Mouse (Mus musculus) E14TG2a.4 (cell line): ENCODE data around the gene Lpin2.

ENCODE experiments used
- H3K27me3 ChIP-seq: 2 replicates; pipeline ENCODE4 v1.6.1; 2014; ENCODE audit warnings: low read length, control low read depth; ENCODE audit not compliant: insufficient read depth
- H3K36me3 ChIP-seq: 2 replicates; pipeline ENCODE4 v1.6.1; 2014; ENCODE audit warnings: low read length, control low read depth; ENCODE audit not compliant: insufficient read depth
- H3K4me1 ChIP-seq: replicated peaks from 2 replicates; pipeline ENCODE4 v1.6.1; 2014; ENCODE audit warnings: low read depth, low read length, control low read depth
- H3K4me3 ChIP-seq: replicated peaks from 2 replicates; pipeline ENCODE4 v1.5.1; 2014; ENCODE audit warnings: mild to moderate bottlenecking, low read length
- H3K9me3 ChIP-seq: 2 replicates; pipeline ENCODE4 v1.6.1; 2014; ENCODE audit warnings: low read length, control low read depth
- CTCF ChIP-seq: conservative IDR thresholded peaks from 2 replicates; pipeline ENCODE4 v1.5.1; 2014; ENCODE audit warnings: low read length
- NANOG ChIP-seq: IDR thresholded peaks from 2 replicates; pipeline ENCODE4 v1.6.1; 2014; ENCODE audit warnings: borderline replicate concordance, low read length, mixed read lengths
- POU5F1 ChIP-seq: IDR thresholded peaks from 2 replicates; pipeline ENCODE4 v1.6.1; 2014; ENCODE audit warnings: low read length, borderline replicate concordance

Lpin2 gene

DNA sequence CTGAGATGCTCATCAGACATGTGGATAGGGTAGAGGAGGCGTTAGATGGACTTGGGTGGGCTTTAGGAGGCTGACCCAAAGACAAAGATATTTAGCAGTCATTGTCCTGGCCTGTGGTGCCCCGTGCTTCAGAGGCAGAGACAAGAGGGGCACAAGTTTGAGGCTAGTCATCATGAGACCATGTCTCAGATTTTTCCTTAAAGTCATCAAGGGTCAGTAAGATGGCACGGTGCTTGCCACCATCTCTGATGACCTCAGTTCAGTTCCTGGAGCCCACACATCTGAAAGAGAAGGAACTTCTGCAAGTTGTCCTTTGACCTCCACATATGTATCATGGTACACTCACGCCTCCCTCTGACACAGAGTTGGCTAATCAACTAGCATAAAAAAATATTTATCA is 39.2 kb upstream of the Lpin2 start:
- H3K36me3 ChIP-seq, result no peaks in the 10 kb centered on the region
- H3K4me3 ChIP-seq, result no peak overlapping the region
- peaks cover 4% of the 10 kb centered on the region; the same call in 1 of the 2 replicates for H3K9me3 ChIP-seq
- TF ChIP-seq NANOG, result no peak
- no peak for TF ChIP-seq CTCF
- no peak for TF ChIP-seq POU5F1
- H3K4me1 ChIP-seq, result no peaks in the 10 kb centered on the region
- H3K27me3 ChIP-seq, result no peaks in the 10 kb centered on the region

DNA sequence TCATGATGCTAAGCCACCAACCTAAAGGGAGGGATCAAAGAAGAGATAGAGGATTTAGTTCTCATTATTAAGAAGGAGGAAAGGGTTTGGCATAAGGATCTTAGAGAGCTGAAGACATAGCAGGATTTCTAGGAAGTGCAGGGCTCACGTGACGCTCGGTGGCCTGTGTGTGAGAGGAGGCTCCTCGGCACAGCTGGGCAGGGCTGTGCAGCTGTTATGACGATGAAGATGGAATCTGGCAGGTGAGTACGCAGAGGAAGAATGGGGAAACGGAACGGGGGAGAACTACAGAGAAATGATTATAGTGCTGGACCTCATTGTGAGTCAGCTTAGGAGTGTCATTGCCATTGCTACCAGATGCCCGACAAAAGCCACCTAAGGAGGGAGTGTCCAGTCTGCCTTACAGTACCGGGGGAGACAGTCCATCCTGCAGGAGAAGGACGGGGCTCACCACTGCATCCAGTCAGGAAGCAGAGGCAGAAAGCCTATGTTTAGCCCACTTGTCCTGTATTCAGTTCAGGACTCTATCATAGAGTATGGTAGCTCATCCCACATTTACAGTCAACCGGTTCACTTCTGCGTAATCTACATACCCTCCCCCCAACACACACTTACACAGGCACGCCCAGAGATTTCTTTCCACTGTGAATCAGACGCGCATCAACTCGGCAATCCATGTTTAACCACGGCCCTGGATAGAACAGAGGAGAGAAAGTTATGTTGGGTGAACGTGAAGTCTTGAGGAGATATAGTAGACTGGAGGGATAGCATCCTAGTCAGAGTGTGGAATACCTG is 37.8 kb upstream of the Lpin2 start:
- Histone ChIP-seq H3K27me3 (no peaks in the 10 kb centered on the region), H3K9me3 (no peaks in the 10 kb centered on the region), H3K4me3 (no peak overlapping the region), H3K36me3 (no peaks in the 10 kb centered on the region), H3K4me1 (no peaks in the 10 kb centered on the region)
- TF ChIP-seq POU5F1 (no peak), NANOG (no peak), CTCF (no peak)

- Histone ChIP-seq H3K36me3 (no peaks in the 10 kb centered on the region), H3K27me3 (no peaks in the 10 kb centered on the region), H3K4me3 (no peak overlapping the region), H3K4me1 (no peaks in the 10 kb centered on the region), H3K9me3 (no peaks in the 10 kb centered on the region)
- no peak for TF ChIP-seq CTCF
- TF ChIP-seq NANOG, result no peak
- no peak for TF ChIP-seq POU5F1
These were observed 37.0 kb upstream of the Lpin2 start for GRCm38 (mm10) chr17:71145248-71145961.

- no peaks in the 10 kb centered on the region for H3K36me3 ChIP-seq
- H3K4me3 ChIP-seq, result no peak overlapping the region
- TF ChIP-seq CTCF (no peak), POU5F1 (no peak)
- no peaks in the 10 kb centered on the region for H3K27me3 ChIP-seq
- no peaks in the 10 kb centered on the region for H3K9me3 ChIP-seq
- H3K4me1 ChIP-seq, result no peaks in the 10 kb centered on the region
These were observed 29.0 kb upstream of the Lpin2 start for GRCm38 (mm10) chr17:71153356-71153755.

- Histone ChIP-seq H3K4me3 (no peak overlapping the region), H3K36me3 (no peaks in the 10 kb centered on the region), H3K4me1 (peaks cover 8% of the 10 kb centered on the region), H3K9me3 (no peaks in the 10 kb centered on the region), H3K27me3 (no peaks in the 10 kb centered on the region)
- no peak for TF ChIP-seq NANOG
- no peak for TF ChIP-seq POU5F1
- TF ChIP-seq CTCF, result no peak
These were observed 27.1 kb upstream of the Lpin2 start for GRCm38 (mm10) chr17:71155271-71155670.

GRCm38 (mm10) chr17:71159152-71159567 is 23.2 kb upstream of the Lpin2 start:
- TF ChIP-seq CTCF, result no peak
- TF ChIP-seq NANOG, result no peak
- no peak for TF ChIP-seq POU5F1
- Histone ChIP-seq H3K9me3 (no peaks in the 10 kb centered on the region), H3K4me1 (peaks cover 8% of the 10 kb centered on the region), H3K4me3 (no peak overlapping the region), H3K36me3 (no peaks in the 10 kb centered on the region), H3K27me3 (no peaks in the 10 kb centered on the region)

- Histone ChIP-seq H3K9me3 (no peaks in the 10 kb centered on the region), H3K4me1 (peaks cover 8% of the 10 kb centered on the region), H3K36me3 (no peaks in the 10 kb centered on the region), H3K4me3 (no peak overlapping the region), H3K27me3 (no peaks in the 10 kb centered on the region)
- no peak for TF ChIP-seq NANOG
- TF ChIP-seq CTCF, result no peak
- TF ChIP-seq POU5F1, result no peak
These were observed 22.6 kb upstream of the Lpin2 start for GRCm38 (mm10) chr17:71159720-71160119.

GRCm38 (mm10) chr17:71160244-71160995 is 21.9 kb upstream of the Lpin2 start:
- Histone ChIP-seq H3K4me3 (no peak overlapping the region), H3K9me3 (no peaks in the 10 kb centered on the region), H3K36me3 (no peaks in the 10 kb centered on the region), H3K27me3 (no peaks in the 10 kb centered on the region), H3K4me1 (peaks cover 8% of the 10 kb centered on the region)
- TF ChIP-seq POU5F1 (no peak), CTCF (no peak), NANOG (no peak)
